Mouse (Mus musculus) G1E-ER4 (cell line): Measurements from ENCODE around the gene Hlcs. TPM values are rescaled to one million over a fixed set of nuclear protein-coding genes. Genes with fewer than 3 reads are reported as not detected.

Source experiments
- GATA1 ChIP-seq: IDR thresholded peaks from one replicate; pipeline ENCODE4 v1.8.0; 2012; ENCODE audit warnings: low read length, inconsistent platforms
- polyA plus RNA-seq: library from polyadenylated mRNA; stranded (reverse); fragments of >175 nt; gene quantifications from 2 replicates; pipeline ENCODE4 v1.2.3, GENCODE M21; 2012

Hlcs gene
- polyA plus RNA-seq, 1 experiment: 3.7 TPM

- TF ChIP-seq GATA1: no peak
These were observed 104.5 kb downstream of the Hlcs start for GRCm38 (mm10) chr16:94208826-94209225.

- TF ChIP-seq GATA1: no peak
These were observed 105.2 kb downstream of the Hlcs start for GRCm38 (mm10) chr16:94208152-94208551.

DNA sequence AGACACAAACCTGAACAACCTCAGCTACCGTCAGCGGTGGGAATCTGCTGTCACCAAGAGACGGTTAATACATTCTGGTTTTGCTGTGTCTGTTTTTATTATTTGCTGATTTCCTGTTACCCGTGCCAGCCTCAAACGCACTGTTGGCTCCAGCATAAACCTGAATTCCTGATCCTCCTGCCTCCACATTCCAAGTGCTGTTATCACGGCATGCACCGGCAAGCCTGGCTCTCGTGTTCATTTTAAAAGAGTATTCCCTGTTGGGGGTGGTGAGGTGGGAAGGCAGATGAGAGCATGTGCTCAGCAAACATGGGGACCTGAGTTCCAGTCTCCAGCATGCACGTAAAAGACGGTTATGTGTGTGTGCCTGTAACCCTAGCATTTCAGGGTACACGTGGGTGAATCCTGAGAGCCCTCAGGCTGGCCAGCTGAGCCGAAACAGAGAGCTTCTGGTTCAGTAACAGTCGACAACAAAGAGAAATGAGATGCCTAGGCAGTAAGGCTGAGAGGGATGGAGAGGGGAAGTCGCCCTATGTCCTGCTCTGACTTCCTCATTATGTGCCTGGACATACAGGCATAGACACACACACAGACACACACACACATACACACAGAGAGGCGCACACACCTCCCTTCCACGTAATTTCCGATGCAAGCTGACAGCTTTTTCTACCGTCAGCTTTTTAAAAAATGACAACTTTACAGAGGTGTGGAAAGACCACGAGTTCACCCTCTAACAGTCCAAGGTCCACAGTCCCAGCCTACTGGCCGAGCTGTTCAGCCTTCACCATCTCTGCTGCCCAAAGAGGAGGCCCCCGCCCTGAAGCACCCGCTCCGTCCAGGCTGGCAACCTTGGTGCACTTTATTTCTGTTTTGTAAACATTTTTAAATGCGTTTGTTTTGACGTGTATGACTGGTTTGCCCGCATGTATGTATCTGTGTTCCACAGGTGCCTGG is 107.6 kb downstream of the Hlcs start:
- no peak for TF ChIP-seq GATA1

DNA sequence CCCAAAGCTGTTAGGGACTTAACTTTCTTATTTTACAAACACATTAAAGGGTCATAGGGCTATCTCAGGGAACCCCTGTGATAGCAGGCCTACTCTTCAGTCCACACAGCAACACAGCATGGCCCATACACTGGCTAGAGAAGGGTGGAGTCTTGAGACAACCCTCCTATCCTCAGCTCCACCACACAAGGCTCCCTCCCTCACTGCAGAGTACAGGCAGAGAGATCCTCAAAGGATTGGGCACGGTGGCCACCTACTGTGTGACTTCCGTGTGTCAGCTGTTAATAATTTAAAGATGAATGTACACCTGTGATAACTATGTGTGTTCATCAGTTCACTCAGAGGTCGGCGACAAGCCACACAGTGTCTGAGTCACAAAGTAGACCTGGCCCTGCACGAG is 112.0 kb downstream of the Hlcs start:
- no peak for TF ChIP-seq GATA1

GRCm38 (mm10) chr16:94195913-94196312 is 117.5 kb downstream of the Hlcs start:
- TF ChIP-seq GATA1: no peak

- no peak for TF ChIP-seq GATA1
These were observed 121.7 kb downstream of the Hlcs start for GRCm38 (mm10) chr16:94191379-94192315.

- no peak for TF ChIP-seq GATA1
These were observed 123.1 kb downstream of the Hlcs start for GRCm38 (mm10) chr16:94190256-94190655.

DNA sequence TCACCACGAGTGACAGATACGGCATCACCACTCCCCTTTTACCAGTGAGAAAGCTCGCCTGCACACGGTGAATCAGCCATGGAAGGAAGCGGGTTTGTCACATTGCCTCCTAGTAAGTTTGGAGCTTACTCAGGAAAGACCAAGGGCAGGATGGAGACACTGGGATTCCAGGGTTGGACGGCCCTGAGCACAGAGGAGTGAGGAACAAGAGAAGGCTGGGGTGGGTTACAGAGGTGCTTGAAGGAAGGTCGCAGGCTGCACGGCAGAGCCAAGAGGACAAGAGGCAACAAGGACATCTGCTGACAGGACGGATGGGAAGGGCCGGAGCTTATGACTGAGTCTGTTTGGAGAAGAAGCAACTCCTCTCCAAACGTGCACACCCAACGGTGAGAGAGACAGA is 126.8 kb downstream of the Hlcs start:
- no peak for TF ChIP-seq GATA1

- no peak for TF ChIP-seq GATA1
These were observed 127.9 kb downstream of the Hlcs start for GRCm38 (mm10) chr16:94185430-94185829.

GRCm38 (mm10) chr16:94180122-94180870 is 133.1 kb downstream of the Hlcs start:
- TF ChIP-seq GATA1: no peak

GRCm38 (mm10) chr16:94179341-94180121 is 133.8 kb downstream of the Hlcs start:
- no peak for TF ChIP-seq GATA1

DNA sequence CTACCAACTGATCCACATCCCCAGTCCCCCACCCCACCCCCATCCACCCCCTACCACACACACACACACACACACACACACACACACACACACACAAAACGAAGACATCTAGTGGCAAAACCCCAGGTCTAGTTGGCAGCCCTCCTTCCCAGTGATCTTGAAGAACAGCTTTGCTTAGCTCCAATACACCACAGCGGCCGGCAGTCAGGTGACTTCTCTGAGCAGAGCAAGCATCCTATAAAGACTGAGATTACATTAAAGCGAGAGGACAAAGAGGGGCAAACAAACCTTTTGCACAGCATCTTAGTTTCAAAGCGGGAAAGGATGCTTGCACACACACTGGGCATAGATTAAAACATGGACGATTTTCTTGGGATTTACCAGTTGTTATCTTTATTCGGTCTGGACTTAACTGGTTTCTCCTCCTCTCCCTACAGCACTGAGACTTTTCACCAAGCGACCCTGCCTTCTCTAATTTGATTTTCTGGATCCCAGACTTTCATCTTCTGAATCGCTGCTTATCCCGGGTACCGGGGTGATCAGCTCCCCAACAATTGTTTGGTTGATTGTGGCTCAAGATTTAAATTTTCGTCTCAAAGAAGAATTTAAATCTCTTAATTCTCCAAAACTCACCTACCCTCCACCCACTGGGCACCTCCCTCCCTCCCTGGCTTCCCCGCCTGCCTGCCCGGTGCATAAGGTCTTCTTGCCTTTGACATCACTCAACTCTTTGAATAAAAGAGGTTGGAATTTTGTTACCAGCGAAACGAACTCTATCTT is 134.7 kb downstream of the Hlcs start:
- TF ChIP-seq GATA1: no peak

DNA sequence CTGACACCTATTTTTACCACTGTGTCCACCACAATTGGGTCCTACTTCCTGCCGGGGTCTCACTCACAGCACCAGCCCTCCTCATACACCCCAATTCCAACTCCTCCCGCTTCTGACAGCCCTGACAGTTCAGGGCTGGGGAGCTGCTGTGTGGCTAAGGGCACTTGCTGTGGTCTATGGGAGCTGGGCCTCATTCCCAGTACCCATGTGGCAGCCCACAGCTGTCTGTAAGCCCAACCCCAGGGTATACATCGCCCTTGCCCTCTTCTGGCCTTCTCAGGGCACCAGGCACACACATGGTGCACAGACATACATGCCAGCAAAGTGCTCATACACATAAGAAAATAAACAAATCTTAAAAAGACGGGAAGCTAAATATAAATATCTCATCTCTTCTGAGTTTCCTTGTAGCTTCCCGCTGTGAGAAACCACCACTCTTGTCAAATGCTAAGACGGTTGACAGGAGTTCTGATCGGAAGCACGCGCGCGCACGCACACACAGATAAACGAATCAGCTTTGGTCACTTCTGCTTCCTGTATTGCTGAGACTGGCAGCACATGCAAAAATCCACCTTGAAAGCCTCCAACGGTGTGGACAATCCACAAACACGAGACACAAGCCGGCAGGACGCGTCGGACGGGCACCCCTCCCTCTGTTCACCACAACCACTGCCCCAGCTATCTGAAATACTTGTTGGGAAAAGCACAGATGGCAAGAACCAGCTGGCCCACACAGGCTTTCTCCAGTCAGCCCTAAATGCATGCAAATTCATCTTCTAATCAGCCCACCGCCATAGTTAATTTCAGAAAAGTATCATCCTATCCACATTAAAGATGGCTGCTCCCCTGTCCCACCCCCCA is 136.1 kb downstream of the Hlcs start:
- TF ChIP-seq GATA1: no peak
